Comparison of ENCODE assay signal across 23 mouse cellular contexts in genomic region chr9:95331275-95331674, GRCm38 (mm10).
DNase-seq lines count a peak whose midpoint lies in the region; ATAC-seq and TF ChIP-seq lines count a peak whose summit lies in the region.
"Had no signal": no experiment of that assay in that cellular context is flagged by ENCODE, and none has a peak within 500 bp of the region (broad histone marks: within the 10 kb centered on the region; RNA-seq: fewer than 3 reads in every experiment).

No protein-coding gene starts in this region.

- H3K9ac ChIP-seq in midbrain, embryonic 11.5 days (ENCODE audit: low read length) = no peak overlapping the region
- H3K9ac ChIP-seq in midbrain, postnatal 0 days (replicated peaks; ENCODE audit: low read length, poor library complexity, severe bottlenecking) = no peak overlapping the region
- H3K9ac ChIP-seq in kidney, embryonic 16.5 days (replicated peaks; ENCODE audit: low read length) = no peak overlapping the region
- H3K9ac ChIP-seq: embryonic facial prominence, embryonic 12.5 days; forebrain, embryonic 13.5 days; forebrain, embryonic 15.5 days; forebrain, postnatal 0 days had no signal

- no peaks in the 10 kb centered on the region for H3K27me3 ChIP-seq in midbrain, embryonic 11.5 days (ENCODE audit: control insufficient read depth, insufficient read depth, low read length)
- H3K27me3 ChIP-seq in midbrain, postnatal 0 days (ENCODE audit: insufficient read depth, low read length) = no peaks in the 10 kb centered on the region
- no peaks in the 10 kb centered on the region for H3K27me3 ChIP-seq in cerebellum, adult 2 months (ENCODE audit: control insufficient read depth, insufficient read depth, low read length)
- H3K27me3 ChIP-seq in kidney, embryonic 16.5 days (ENCODE audit: insufficient read depth, low read length) = no peaks in the 10 kb centered on the region
- H3K27me3 ChIP-seq: CH12.LX; embryonic facial prominence, embryonic 12.5 days; forebrain, embryonic 13.5 days; forebrain, embryonic 15.5 days had no signal

- H3K4me3 ChIP-seq in midbrain, embryonic 11.5 days (ENCODE audit: low read depth, low read length) = no peak overlapping the region
- no peak overlapping the region for H3K4me3 ChIP-seq in midbrain, postnatal 0 days (ENCODE audit: low read depth, low read length)
- H3K4me3 ChIP-seq in cerebellum, adult 2 months (replicated peaks; ENCODE audit: insufficient read depth, low read depth, low read length) = no peak overlapping the region
- no peak overlapping the region for H3K4me3 ChIP-seq in kidney, embryonic 16.5 days (ENCODE audit: low read length)
- H3K4me3 ChIP-seq: embryonic facial prominence, embryonic 10.5 days; embryonic facial prominence, embryonic 12.5 days; forebrain, embryonic 13.5 days; forebrain, embryonic 15.5 days had no signal

- TF ChIP-seq CTCF in midbrain, postnatal 0 days (IDR thresholded peaks at IDR 0.05) = no peak
- TF ChIP-seq CTCF in cerebellum, adult 2 months (IDR thresholded peaks at IDR 0.05; ENCODE audit: borderline replicate concordance, insufficient read depth, low read depth, low read length) = no peak

- TF ChIP-seq POLR2A in cerebellum, adult 2 months (IDR thresholded peaks at IDR 0.05; ENCODE audit: borderline replicate concordance, insufficient read depth, low read length) = no peak

- H3K4me1 ChIP-seq in midbrain, embryonic 11.5 days (ENCODE audit: control insufficient read depth, insufficient read depth, low read length) = no peaks in the 10 kb centered on the region
- H3K4me1 ChIP-seq in midbrain, postnatal 0 days (ENCODE audit: insufficient read depth, low read length) = no peaks in the 10 kb centered on the region
- H3K4me1 ChIP-seq in cerebellum, adult 2 months (ENCODE audit: control insufficient read depth, insufficient read depth, low read length) = no peaks in the 10 kb centered on the region
- no peaks in the 10 kb centered on the region for H3K4me1 ChIP-seq in kidney, embryonic 16.5 days (ENCODE audit: insufficient read depth, low read length)
- H3K4me1 ChIP-seq: embryonic facial prominence, embryonic 10.5 days; embryonic facial prominence, embryonic 12.5 days; forebrain, embryonic 13.5 days; forebrain, embryonic 15.5 days had no signal

- H3K36me3 ChIP-seq in midbrain, embryonic 11.5 days (ENCODE audit: control insufficient read depth, insufficient read depth, low read length) = no peaks in the 10 kb centered on the region
- no peaks in the 10 kb centered on the region for H3K36me3 ChIP-seq in midbrain, postnatal 0 days (ENCODE audit: insufficient read depth, low read length)
- no peaks in the 10 kb centered on the region for H3K36me3 ChIP-seq in kidney, embryonic 16.5 days (ENCODE audit: insufficient read depth, low read length)
- H3K36me3 ChIP-seq: embryonic facial prominence, embryonic 10.5 days; embryonic facial prominence, embryonic 12.5 days; forebrain, embryonic 15.5 days; G1E had no signal

- no peak overlapping the region for H3K4me2 ChIP-seq in midbrain, embryonic 11.5 days
- no peak overlapping the region for H3K4me2 ChIP-seq in midbrain, postnatal 0 days (ENCODE audit: low read depth, low read length, poor library complexity, severe bottlenecking)
- H3K4me2 ChIP-seq in kidney, embryonic 16.5 days (replicated peaks; ENCODE audit: low read depth, low read length) = no peak overlapping the region
- H3K4me2 ChIP-seq: embryonic facial prominence, embryonic 12.5 days; forebrain, embryonic 13.5 days; forebrain, embryonic 15.5 days had no signal

- H3K9me3 ChIP-seq in midbrain, embryonic 11.5 days (ENCODE audit: control insufficient read depth, low read length) = no peaks in the 10 kb centered on the region
- H3K9me3 ChIP-seq in midbrain, postnatal 0 days (ENCODE audit: low read length) = no peaks in the 10 kb centered on the region
- H3K9me3 ChIP-seq in kidney, embryonic 16.5 days (ENCODE audit: low read length) = no peaks in the 10 kb centered on the region
- H3K9me3 ChIP-seq: embryonic facial prominence, embryonic 10.5 days; embryonic facial prominence, embryonic 12.5 days; forebrain, embryonic 13.5 days; forebrain, embryonic 15.5 days had no signal

- no peak overlapping the region for H3K27ac ChIP-seq in midbrain, embryonic 11.5 days (ENCODE audit: low read depth, low read length)
- no peak overlapping the region for H3K27ac ChIP-seq in midbrain, postnatal 0 days (ENCODE audit: low read depth, low read length)
- H3K27ac ChIP-seq in cerebellum, adult 2 months (ENCODE audit: insufficient read depth, low read length) = no peak overlapping the region
- H3K27ac ChIP-seq in kidney, embryonic 16.5 days (ENCODE audit: low read length) = no peak overlapping the region
- H3K27ac ChIP-seq: embryonic facial prominence, embryonic 10.5 days; embryonic facial prominence, embryonic 12.5 days; forebrain, embryonic 13.5 days; forebrain, embryonic 15.5 days had no signal

- ATAC-seq in midbrain, embryonic 11.5 days (ENCODE audit: low FRiP score) = no peak
- ATAC-seq in midbrain, postnatal 0 days (ENCODE audit: low FRiP score) = no peak
- ATAC-seq in hematopoietic stem cell, adult 5-6 weeks (replicated peaks in 1 of 2; ENCODE audit: insufficient read depth in 1 of 2, low FRiP score in 2 of 2, low TSS enrichment in 1 of 2, low read depth in 1 of 2, poor library complexity in 2 of 2, severe bottlenecking in 2 of 2) = peak; percentile 61 to 77
- ATAC-seq in kidney, embryonic 16.5 days (ENCODE audit: low FRiP score, low TSS enrichment) = no peak
- ATAC-seq: CD4-positive, CD25-positive, alpha-beta regulatory T cell, adult 4 months; forebrain, embryonic 13.5 days; forebrain, embryonic 15.5 days; forebrain, postnatal 0 days had no signal

- 90% methylated on average over 2 of the region's 2 CpGs for WGBS in midbrain, embryonic 11.5 days
- WGBS in midbrain, postnatal 0 days = 94% methylated on average over 2 of the region's 2 CpGs
- WGBS in cerebellum, adult 2 months = 93% methylated on average over 2 of the region's 2 CpGs
- WGBS in kidney, embryonic 16.5 days = 81% methylated on average over 2 of the region's 2 CpGs

- DNase-seq in midbrain, embryonic 11.5 days (ENCODE audit: low spot score, missing footprints) = peak; percentile 56
- no peak for DNase-seq in midbrain, postnatal 0 days (ENCODE audit: low spot score)
- DNase-seq in Muller cell, postnatal 12 days (ENCODE audit: inconsistent ontology term) = peak; percentile 84
- no peak for DNase-seq in cerebellum, adult 2 months
- DNase-seq: adrenal gland, adult 2 months; adrenal gland, postnatal 10 days; adrenal gland, postnatal 36 days; B cell, adult 2 months; cerebellum, adult 11-12 months; cerebellum, adult 8-10 months; cerebellum, adult 9-11 months; cerebellum, postnatal 14 days; cerebellum, postnatal 36 days; forebrain, postnatal 0 days had no signal

Comparison
In these comparisons a context has a peak if more than half of its experiments do, and no peak if none do; other contexts are left out.
1. DNase-seq: peak in midbrain, embryonic 11.5 days (single experiment) and Muller cell, postnatal 12 days (single experiment); none in midbrain, postnatal 0 days (single experiment) and cerebellum, adult 2 months (0 of 2).
2. ATAC-seq: peak in hematopoietic stem cell, adult 5-6 weeks (2 of 2); none in midbrain, embryonic 11.5 days (single experiment), midbrain, postnatal 0 days (single experiment) and kidney, embryonic 16.5 days (single experiment).